Mouse (Mus musculus): ENCODE data around the gene H1fx. TPM values are rescaled to one million over a fixed set of nuclear protein-coding genes. Genes with fewer than 3 reads are reported as not detected.

The H1fx gene
- polyA plus RNA-seq, 2 experiments, result 61.9 to 118 TPM

DNA sequence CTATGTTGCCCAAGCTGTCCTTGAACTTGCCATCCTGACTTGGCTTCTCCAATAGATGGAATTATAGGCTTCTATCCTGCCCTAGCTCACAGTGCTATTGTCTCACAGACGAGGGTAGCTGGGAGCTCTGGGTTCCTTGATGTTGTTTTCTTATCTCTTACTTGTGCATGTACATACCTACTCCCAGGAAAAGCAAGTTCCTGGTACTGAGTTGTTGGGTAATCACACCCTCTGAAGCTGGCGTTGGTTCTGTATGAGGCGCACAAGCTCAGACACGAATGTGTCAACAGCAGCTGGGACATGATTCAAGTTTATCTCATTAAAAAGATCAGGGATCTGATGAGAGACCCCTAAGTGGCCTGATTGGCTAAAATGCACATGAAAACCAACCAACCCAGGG lies 22.0 kb upstream of the H1fx start:
- no peak for DNase-seq (ENCODE audit: low spot score)
- H3K4me3 ChIP-seq (replicated peaks; ENCODE audit: low read length), result no peak overlapping the region
- no peak for TF ChIP-seq POLR2A (IDR thresholded peaks at IDR 0.05; ENCODE audit: borderline replicate concordance, extremely low read depth, insufficient read depth, insufficient read length)
- no peak overlapping the region for H3K9ac ChIP-seq (ENCODE audit: low read depth, low read length, severe bottlenecking)
- H3K27ac ChIP-seq (replicated peaks; ENCODE audit: low read depth, low read length), result no peak overlapping the region
- H3K9me3 ChIP-seq (ENCODE audit: control insufficient read depth, low read length), result no peaks in the 10 kb centered on the region
- H3K4me2 ChIP-seq (replicated peaks; ENCODE audit: low read depth, low read length, severe bottlenecking), result no peak overlapping the region
- no peak for ATAC-seq (ENCODE audit: low FRiP score, low read depth)
- no peaks in the 10 kb centered on the region for H3K4me1 ChIP-seq (ENCODE audit: control insufficient read depth, insufficient read depth, low read length)
- no peaks in the 10 kb centered on the region for H3K27me3 ChIP-seq (ENCODE audit: control insufficient read depth, insufficient read depth, low read length)
- peaks cover 77% of the 10 kb centered on the region for H3K36me3 ChIP-seq (ENCODE audit: control insufficient read depth, insufficient read depth, low read length)
- WGBS, result 86% methylated on average over 4 of the region's 4 CpGs

DNA sequence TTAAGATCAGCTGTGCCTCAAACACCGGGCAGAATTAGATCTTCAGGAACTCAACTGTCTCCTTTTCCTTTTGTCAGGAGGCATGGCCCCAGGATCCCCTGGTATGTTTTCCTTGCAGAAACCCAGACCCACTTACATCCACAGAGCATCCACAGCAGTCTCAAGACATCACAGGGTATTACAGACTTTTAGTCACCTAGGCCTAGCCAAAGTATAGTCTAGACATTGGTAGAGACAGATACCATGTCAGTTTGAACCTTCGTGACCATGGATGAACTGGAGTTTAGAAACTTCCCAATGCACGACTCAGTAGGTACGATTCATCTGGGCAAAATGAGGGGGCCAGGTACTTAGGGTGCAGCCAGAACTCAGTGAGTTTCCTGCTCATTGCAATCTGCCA lies 16.9 kb upstream of the H1fx start:
- H3K4me2 ChIP-seq (replicated peaks; ENCODE audit: low read depth, low read length, severe bottlenecking), result no peak overlapping the region
- no peaks in the 10 kb centered on the region for H3K9me3 ChIP-seq (ENCODE audit: control insufficient read depth, low read length)
- no peaks in the 10 kb centered on the region for H3K27me3 ChIP-seq (ENCODE audit: control insufficient read depth, insufficient read depth, low read length)
- H3K4me3 ChIP-seq (replicated peaks; ENCODE audit: low read length), result no peak overlapping the region
- DNase-seq (ENCODE audit: low spot score), result no peak
- no peak overlapping the region for H3K27ac ChIP-seq (replicated peaks; ENCODE audit: low read depth, low read length)
- ATAC-seq (ENCODE audit: low FRiP score, low read depth), result no peak
- no peak overlapping the region for H3K9ac ChIP-seq (ENCODE audit: low read depth, low read length, severe bottlenecking)
- 90% methylated on average over 4 of the region's 4 CpGs for WGBS
- no peak for TF ChIP-seq POLR2A (IDR thresholded peaks at IDR 0.05; ENCODE audit: borderline replicate concordance, extremely low read depth, insufficient read depth, insufficient read length)
- H3K4me1 ChIP-seq (ENCODE audit: control insufficient read depth, insufficient read depth, low read length), result peaks cover 12% of the 10 kb centered on the region
- H3K36me3 ChIP-seq (ENCODE audit: control insufficient read depth, insufficient read depth, low read length), result peaks cover 40% of the 10 kb centered on the region

DNA sequence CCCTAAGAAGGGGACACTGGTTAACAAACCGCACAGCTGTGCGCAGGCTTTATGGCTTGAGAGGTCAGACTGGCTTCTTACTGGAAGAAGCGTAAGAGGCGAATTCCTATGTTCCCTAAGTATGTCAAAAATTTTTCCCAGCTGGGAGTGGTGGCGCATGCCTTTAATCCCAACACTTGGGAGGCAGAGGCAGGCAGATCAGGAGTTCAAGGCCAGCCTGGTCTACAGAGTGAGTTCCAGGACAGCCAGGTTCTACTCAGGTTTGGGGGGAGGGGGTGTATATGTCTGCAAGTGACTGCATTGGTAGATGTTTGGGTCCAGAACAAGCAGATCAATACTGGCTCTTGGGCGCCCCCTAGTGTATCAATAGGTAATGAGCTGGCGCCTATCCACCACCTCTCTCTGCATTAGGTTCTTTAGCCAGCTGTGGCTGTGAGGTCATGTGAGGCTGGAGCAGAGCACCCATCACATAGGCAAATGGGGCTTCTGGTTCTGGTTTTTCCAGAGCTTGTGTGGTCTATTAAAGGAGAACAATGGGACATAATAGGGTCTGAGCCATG lies 16.3 kb upstream of the H1fx start:
- H3K27me3 ChIP-seq (ENCODE audit: control insufficient read depth, insufficient read depth, low read length), result no peaks in the 10 kb centered on the region
- no peak overlapping the region for H3K4me2 ChIP-seq (replicated peaks; ENCODE audit: low read depth, low read length, severe bottlenecking)
- DNase-seq (ENCODE audit: low spot score), result peak; percentile 82
- H3K36me3 ChIP-seq (ENCODE audit: control insufficient read depth, insufficient read depth, low read length), result peaks cover 35% of the 10 kb centered on the region
- peaks cover 15% of the 10 kb centered on the region for H3K4me1 ChIP-seq (ENCODE audit: control insufficient read depth, insufficient read depth, low read length)
- no peak overlapping the region for H3K4me3 ChIP-seq (replicated peaks; ENCODE audit: low read length)
- 60% methylated on average over 7 of the region's 7 CpGs for WGBS
- no peak overlapping the region for H3K9ac ChIP-seq (ENCODE audit: low read depth, low read length, severe bottlenecking)
- H3K9me3 ChIP-seq (ENCODE audit: control insufficient read depth, low read length), result no peaks in the 10 kb centered on the region
- H3K27ac ChIP-seq (replicated peaks; ENCODE audit: low read depth, low read length), result no peak overlapping the region
- no peak for ATAC-seq (ENCODE audit: low FRiP score, low read depth)
- no peak for TF ChIP-seq POLR2A (IDR thresholded peaks at IDR 0.05; ENCODE audit: borderline replicate concordance, extremely low read depth, insufficient read depth, insufficient read length)

DNA sequence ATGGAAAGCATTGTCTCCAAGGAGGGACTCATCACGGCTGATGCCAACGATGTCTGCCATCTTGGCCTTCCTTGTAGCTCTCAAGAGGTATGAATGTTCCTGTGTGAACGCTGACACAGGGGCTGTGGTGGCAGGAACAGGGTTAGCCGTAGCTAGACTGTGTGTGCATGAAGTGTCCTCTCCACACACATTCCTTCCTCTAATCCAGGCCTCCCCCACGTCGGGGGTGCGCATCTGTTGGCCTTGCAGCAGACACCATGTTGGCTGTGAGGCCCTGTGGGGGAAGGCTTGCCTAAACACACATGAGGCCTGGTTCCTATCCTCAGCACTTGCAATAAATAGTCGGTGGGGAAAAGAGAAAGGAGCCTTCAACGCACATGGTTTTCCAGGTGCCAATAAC lies 15.2 kb upstream of the H1fx start:
- Histone ChIP-seq H3K4me3 (replicated peaks; ENCODE audit: low read length) (no peak overlapping the region), H3K27ac (replicated peaks; ENCODE audit: low read depth, low read length) (no peak overlapping the region), H3K4me2 (replicated peaks; ENCODE audit: low read depth, low read length, severe bottlenecking) (no peak overlapping the region), H3K9me3 (ENCODE audit: control insufficient read depth, low read length) (no peaks in the 10 kb centered on the region), H3K27me3 (ENCODE audit: control insufficient read depth, insufficient read depth, low read length) (no peaks in the 10 kb centered on the region), H3K9ac (ENCODE audit: low read depth, low read length, severe bottlenecking) (no peak overlapping the region), H3K36me3 (ENCODE audit: control insufficient read depth, insufficient read depth, low read length) (peaks cover 23% of the 10 kb centered on the region), H3K4me1 (ENCODE audit: control insufficient read depth, insufficient read depth, low read length) (peaks cover 15% of the 10 kb centered on the region)
- 77% methylated on average over 9 of the region's 9 CpGs for WGBS
- ATAC-seq (ENCODE audit: low FRiP score, low read depth) (no peak), DNase-seq (ENCODE audit: low spot score) (no peak)
- TF ChIP-seq POLR2A (IDR thresholded peaks at IDR 0.05; ENCODE audit: borderline replicate concordance, extremely low read depth, insufficient read depth, insufficient read length), result no peak

DNA sequence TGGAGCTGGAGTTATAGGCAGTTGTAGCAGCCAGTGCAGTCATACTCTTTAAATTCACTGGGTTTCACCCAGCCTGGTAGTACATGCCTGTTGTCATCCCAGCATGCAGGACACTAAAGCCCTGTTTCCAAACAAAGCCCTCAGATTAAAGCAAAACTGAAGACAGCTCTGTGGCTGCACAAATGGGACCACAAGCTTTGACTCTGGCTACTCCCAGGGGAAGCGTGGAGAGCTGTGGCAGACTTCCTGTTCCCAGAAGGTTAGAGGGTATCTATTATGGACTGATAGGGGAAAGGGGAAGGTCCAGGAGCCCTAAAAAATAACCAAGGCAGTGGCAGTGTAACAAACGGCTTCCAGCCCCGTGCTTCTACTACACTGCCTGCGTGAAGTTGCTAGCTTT lies 14.1 kb upstream of the H1fx start:
- H3K27me3 ChIP-seq (ENCODE audit: control insufficient read depth, insufficient read depth, low read length), result no peaks in the 10 kb centered on the region
- H3K27ac ChIP-seq (replicated peaks; ENCODE audit: low read depth, low read length), result no peak overlapping the region
- peaks cover 16% of the 10 kb centered on the region for H3K36me3 ChIP-seq (ENCODE audit: control insufficient read depth, insufficient read depth, low read length)
- peaks cover 15% of the 10 kb centered on the region for H3K4me1 ChIP-seq (ENCODE audit: control insufficient read depth, insufficient read depth, low read length)
- no peak overlapping the region for H3K4me3 ChIP-seq (replicated peaks; ENCODE audit: low read length)
- DNase-seq (ENCODE audit: low spot score) (no peak), ATAC-seq (ENCODE audit: low FRiP score, low read depth) (no peak)
- H3K4me2 ChIP-seq (replicated peaks; ENCODE audit: low read depth, low read length, severe bottlenecking), result no peak overlapping the region
- no peak for TF ChIP-seq POLR2A (IDR thresholded peaks at IDR 0.05; ENCODE audit: borderline replicate concordance, extremely low read depth, insufficient read depth, insufficient read length)
- H3K9me3 ChIP-seq (ENCODE audit: control insufficient read depth, low read length), result no peaks in the 10 kb centered on the region
- WGBS, result 69% methylated on average over 4 of the region's 4 CpGs
- H3K9ac ChIP-seq (ENCODE audit: low read depth, low read length, severe bottlenecking), result no peak overlapping the region
